Mouse (Mus musculus): ENCODE data around the gene Dpf2.

Gene Dpf2

GRCm38 (mm10) chr19:5935691-5936090, 22.9 kb upstream of the Dpf2 start:
- DNase-seq (ENCODE audit: low spot score): no peak

- DNase-seq (ENCODE audit: low spot score): no peak
These were observed 22.5 kb upstream of the Dpf2 start for GRCm38 (mm10) chr19:5935266-5935665.

- no peak for DNase-seq (ENCODE audit: low spot score)
These were observed 17.1 kb upstream of the Dpf2 start for GRCm38 (mm10) chr19:5929634-5930596.

- no peak for DNase-seq (ENCODE audit: low spot score)
These were observed 15.7 kb upstream of the Dpf2 start for GRCm38 (mm10) chr19:5928546-5928945.

GRCm38 (mm10) chr19:5928104-5928503, 15.3 kb upstream of the Dpf2 start:
- no peak for DNase-seq (ENCODE audit: low spot score)

GRCm38 (mm10) chr19:5927532-5927931, 14.7 kb upstream of the Dpf2 start:
- DNase-seq (ENCODE audit: low spot score): no peak

GRCm38 (mm10) chr19:5927026-5927425, 14.2 kb upstream of the Dpf2 start:
- no peak for DNase-seq (ENCODE audit: low spot score)

GRCm38 (mm10) chr19:5925311-5925855, 12.6 kb upstream of the Dpf2 start:
- DNase-seq (ENCODE audit: low spot score): no peak

- DNase-seq (ENCODE audit: low spot score): peak; percentile 63
These were observed 11.9 kb upstream of the Dpf2 start, which contains the start of gene Cdc42ep2 for GRCm38 (mm10) chr19:5924713-5925093. Cdc42ep2 (minus strand) TSS chr19:5924816.

GRCm38 (mm10) chr19:5923990-5924712, 11.3 kb upstream of the Dpf2 start:
- DNase-seq (ENCODE audit: low spot score): peak; percentile 81

GRCm38 (mm10) chr19:5922963-5923362, 10.2 kb upstream of the Dpf2 start:
- no peak for DNase-seq (ENCODE audit: low spot score)

GRCm38 (mm10) chr19:5922119-5922942, 9.5 kb upstream of the Dpf2 start:
- DNase-seq (ENCODE audit: low spot score): no peak

GRCm38 (mm10) chr19:5921715-5922114, 8.9 kb upstream of the Dpf2 start:
- no peak for DNase-seq (ENCODE audit: low spot score)

GRCm38 (mm10) chr19:5912103-5913006, 455 bp downstream of the Dpf2 start:
- peak; percentile 94 for DNase-seq (ENCODE audit: low spot score)

- DNase-seq (ENCODE audit: low spot score): no peak
These were observed 1.2 kb downstream of the Dpf2 start for GRCm38 (mm10) chr19:5911430-5912102.

GRCm38 (mm10) chr19:5910221-5910620, 2.6 kb downstream of the Dpf2 start:
- DNase-seq (ENCODE audit: low spot score): no peak

GRCm38 (mm10) chr19:5907275-5907674, 5.5 kb downstream of the Dpf2 start:
- no peak for DNase-seq (ENCODE audit: low spot score)

- peak; percentile 83 for DNase-seq (ENCODE audit: low spot score)
These were observed 18.7 kb downstream of the Dpf2 start, which contains the start of gene Tigd3 for GRCm38 (mm10) chr19:5894002-5894678. Tigd3 (minus strand) TSS chr19:5894149.

GRCm38 (mm10) chr19:5893282-5894001, 19.4 kb downstream of the Dpf2 start:
- no peak for DNase-seq (ENCODE audit: low spot score)
